Mouse (Mus musculus) neural tube, embryonic 11.5 days (tissue): ENCODE measurements around the gene Mrgpre. TPM values are rescaled to one million over a fixed set of nuclear protein-coding genes. Genes with fewer than 3 reads are reported as not detected.

ENCODE experiments used
- ATAC-seq: fragments of 200-750 bp; cut with Nextera tagmentation; 2 replicates; pipeline ENCODE4 v1.8.0; 2017; ENCODE audit warnings: moderate number of reproducible peaks, mild to moderate bottlenecking, moderate TSS enrichment, moderate library complexity; ENCODE audit not compliant: insufficient read depth, low FRiP score, low TSS enrichment
- DNase-seq: peaks from one replicate; pipeline ENCODE4 v3.0.0-alpha.2; 2015; ENCODE audit warnings: low spot score
- H3K27ac ChIP-seq: fragments of 300-500 bp; sonication (generic); 2 replicates; pipeline ENCODE4 v1.5.1; 2014; ENCODE audit warnings: low read depth, mild to moderate bottlenecking, low read length
- H3K27me3 ChIP-seq: fragments of 300-500 bp; sonication (generic); 2 replicates; pipeline ENCODE4 v1.6.1; 2014; ENCODE audit warnings: mild to moderate bottlenecking, low read length, mixed read lengths; ENCODE audit not compliant: control insufficient read depth, insufficient read depth
- H3K36me3 ChIP-seq: fragments of 300-500 bp; sonication (generic); 2 replicates; pipeline ENCODE4 v1.6.1; 2014; ENCODE audit warnings: mild to moderate bottlenecking, low read length, moderate library complexity, mixed read lengths; ENCODE audit not compliant: control insufficient read depth, insufficient read depth
- H3K4me1 ChIP-seq: fragments of 300-500 bp; sonication (generic); 2 replicates; pipeline ENCODE4 v1.6.1; 2014; ENCODE audit warnings: low read length, mixed read lengths; ENCODE audit not compliant: control insufficient read depth, insufficient read depth
- H3K4me2 ChIP-seq: fragments of 300-500 bp; sonication (generic); 2 replicates; pipeline ENCODE4 v1.6.1; 2014; ENCODE audit warnings: low read depth, mild to moderate bottlenecking, moderate library complexity
- H3K4me3 ChIP-seq: fragments of 300-500 bp; sonication (generic); 2 replicates; pipeline ENCODE4 v1.5.1; 2014; ENCODE audit warnings: low read depth, low read length
- H3K9ac ChIP-seq: fragments of 300-500 bp; sonication (generic); 2 replicates; pipeline ENCODE4 v1.6.1; 2014; ENCODE audit warnings: mild to moderate bottlenecking, low read length
- H3K9me3 ChIP-seq: fragments of 300-500 bp; sonication (generic); 2 replicates; pipeline ENCODE4 v1.6.1; 2016; ENCODE audit warnings: low read length; ENCODE audit not compliant: control insufficient read depth
- WGBS: fragments of 180-500 bp; shearing (Covaris S2); extraction: QIAGEN DNeasy Blood & Tissue Kit; methylation state at CpG from one replicate; pipeline ENCODE4 v1.1.7; 2014; 5-methylcytosine and 5-hydroxymethylcytosine counted together
- polyA plus RNA-seq: library from polyadenylated mRNA; unstranded; fragments of >200 nt; fragmentation: Nextera tagmentation; extraction: Ambion mirVana; gene quantifications from 2 replicates; pipeline ENCODE4 v1.2.1, GENCODE M21; 2014

Gene Mrgpre
- polyA plus RNA-seq, 1 experiment from 2014 or later = 4.4 TPM

- Histone ChIP-seq H3K4me2 (peak within 1 kb of the TSS; percentile 62), H3K4me1 (peaks cover 6% of the 10 kb centered on the region), H3K9ac (peak within 1 kb of the TSS; percentile 57), H3K9me3 (no peaks in the 10 kb centered on the region), H3K4me3 (peak within 1 kb of the TSS; percentile 59), H3K27me3 (no peaks in the 10 kb centered on the region), H3K36me3 (0 out of 2 replicates have a peak, but pooled peaks cover 2% of the 10 kb centered on the region), H3K27ac (no peak within 1 kb of the TSS)
- peak; percentile 98 for ATAC-seq
- under 1% methylated on average over 40 of the region's 40 CpGs for WGBS
- DNase-seq = peak; percentile 99
These were observed 38.3 kb upstream of the Mrgpre start, which contains the start of the genes Nadsyn1 and Dhcr7 for GRCm38 (mm10) chr7:143822375-143823265. Gene Nadsyn1, minus strand, starts transcription at chr7:143822849. Gene Dhcr7, plus strand, starts transcription at chr7:143823145.

GRCm38 (mm10) chr7:143821241-143821640 is 36.9 kb upstream of the Mrgpre start:
- H3K4me2 ChIP-seq = no peak overlapping the region

GRCm38 (mm10) chr7:143819201-143819600 is 34.9 kb upstream of the Mrgpre start:
- WGBS = 79% methylated on average over 4 of the region's 4 CpGs
- no peak overlapping the region for H3K27ac ChIP-seq
- no peaks in the 10 kb centered on the region for H3K27me3 ChIP-seq
- no peak overlapping the region for H3K9ac ChIP-seq
- no peak overlapping the region for H3K4me2 ChIP-seq
- DNase-seq (no peak), ATAC-seq (no peak)
- H3K9me3 ChIP-seq = no peaks in the 10 kb centered on the region
- no peak overlapping the region for H3K4me3 ChIP-seq
- peaks cover 6% of the 10 kb centered on the region for H3K4me1 ChIP-seq
- peaks cover 4% of the 10 kb centered on the region; the same call in 1 of the 2 replicates for H3K36me3 ChIP-seq

More at GRCm38 (mm10) chr7:143821241-143821640, 36.9 kb upstream of the Mrgpre start:
- Histone ChIP-seq H3K4me3 (no peak overlapping the region), H3K9me3 (no peaks in the 10 kb centered on the region), H3K27ac (no peak overlapping the region), H3K4me1 (peaks cover 6% of the 10 kb centered on the region), H3K36me3 (peaks cover 3% of the 10 kb centered on the region; the same call in 1 of the 2 replicates), H3K9ac (no peak overlapping the region), H3K27me3 (no peaks in the 10 kb centered on the region)
- WGBS = 84% methylated on average over 2 of the region's 2 CpGs
- ATAC-seq = no peak
- no peak for DNase-seq

GRCm38 (mm10) chr7:143808909-143809308 is 24.6 kb upstream of the Mrgpre start:
- H3K9me3 ChIP-seq = no peaks in the 10 kb centered on the region
- no peak overlapping the region for H3K4me3 ChIP-seq
- no peaks in the 10 kb centered on the region for H3K4me1 ChIP-seq
- peaks cover 8% of the 10 kb centered on the region for H3K36me3 ChIP-seq
- no peak overlapping the region for H3K4me2 ChIP-seq
- no peak overlapping the region for H3K27ac ChIP-seq
- no peak overlapping the region for H3K9ac ChIP-seq
- ATAC-seq (no peak), DNase-seq (no peak)
- no peaks in the 10 kb centered on the region for H3K27me3 ChIP-seq
- 40% methylated on average over 1 of the region's 1 CpGs for WGBS

- Histone ChIP-seq H3K4me3 (no peak overlapping the region), H3K9me3 (no peaks in the 10 kb centered on the region), H3K4me1 (no peaks in the 10 kb centered on the region), H3K27ac (no peak overlapping the region), H3K4me2 (no peak overlapping the region), H3K36me3 (peaks cover 8% of the 10 kb centered on the region), H3K27me3 (no peaks in the 10 kb centered on the region), H3K9ac (no peak overlapping the region)
- ATAC-seq (no peak), DNase-seq (no peak)
- WGBS = 75% methylated on average over 5 of the region's 5 CpGs
These were observed 20.9 kb upstream of the Mrgpre start for GRCm38 (mm10) chr7:143805199-143805624.

GRCm38 (mm10) chr7:143801195-143802065 is 17.1 kb upstream of the Mrgpre start:
- H3K36me3 ChIP-seq = peaks cover 13% of the 10 kb centered on the region
- no peak overlapping the region for H3K9ac ChIP-seq
- DNase-seq (no peak), ATAC-seq (no peak)
- no peaks in the 10 kb centered on the region for H3K4me1 ChIP-seq
- H3K4me3 ChIP-seq = no peak overlapping the region
- H3K4me2 ChIP-seq = no peak overlapping the region
- H3K9me3 ChIP-seq = no peaks in the 10 kb centered on the region
- WGBS = 91% methylated on average over 8 of the region's 8 CpGs
- no peaks in the 10 kb centered on the region for H3K27me3 ChIP-seq
- no peak overlapping the region for H3K27ac ChIP-seq

GRCm38 (mm10) chr7:143800770-143801169 is 16.5 kb upstream of the Mrgpre start:
- WGBS = 91% methylated on average over 1 of the region's 1 CpGs
- Histone ChIP-seq H3K4me2 (no peak overlapping the region), H3K27ac (no peak overlapping the region), H3K36me3 (peaks cover 13% of the 10 kb centered on the region), H3K9me3 (no peaks in the 10 kb centered on the region), H3K4me3 (no peak overlapping the region), H3K9ac (no peak overlapping the region), H3K4me1 (no peaks in the 10 kb centered on the region), H3K27me3 (no peaks in the 10 kb centered on the region)
- DNase-seq (no peak), ATAC-seq (no peak)

- no peak overlapping the region for H3K9ac ChIP-seq
- WGBS = 92% methylated on average over 4 of the region's 4 CpGs
- H3K4me3 ChIP-seq = no peak overlapping the region
- H3K9me3 ChIP-seq = no peaks in the 10 kb centered on the region
- peaks cover 8% of the 10 kb centered on the region for H3K36me3 ChIP-seq
- H3K27ac ChIP-seq = no peak overlapping the region
- H3K4me2 ChIP-seq = no peak overlapping the region
- no peaks in the 10 kb centered on the region for H3K4me1 ChIP-seq
- ATAC-seq = no peak
- no peaks in the 10 kb centered on the region for H3K27me3 ChIP-seq
- DNase-seq = no peak
These were observed 14.5 kb upstream of the Mrgpre start for GRCm38 (mm10) chr7:143798783-143799182.
